Mouse (Mus musculus): ENCODE data around the gene Kmt2a. TPM values are rescaled to one million over a fixed set of nuclear protein-coding genes. Genes with fewer than 3 reads are reported as not detected.

Kmt2a gene
- polyA plus RNA-seq (2012), result 12.4 and 13.1 TPM in 2 replicates

DNA sequence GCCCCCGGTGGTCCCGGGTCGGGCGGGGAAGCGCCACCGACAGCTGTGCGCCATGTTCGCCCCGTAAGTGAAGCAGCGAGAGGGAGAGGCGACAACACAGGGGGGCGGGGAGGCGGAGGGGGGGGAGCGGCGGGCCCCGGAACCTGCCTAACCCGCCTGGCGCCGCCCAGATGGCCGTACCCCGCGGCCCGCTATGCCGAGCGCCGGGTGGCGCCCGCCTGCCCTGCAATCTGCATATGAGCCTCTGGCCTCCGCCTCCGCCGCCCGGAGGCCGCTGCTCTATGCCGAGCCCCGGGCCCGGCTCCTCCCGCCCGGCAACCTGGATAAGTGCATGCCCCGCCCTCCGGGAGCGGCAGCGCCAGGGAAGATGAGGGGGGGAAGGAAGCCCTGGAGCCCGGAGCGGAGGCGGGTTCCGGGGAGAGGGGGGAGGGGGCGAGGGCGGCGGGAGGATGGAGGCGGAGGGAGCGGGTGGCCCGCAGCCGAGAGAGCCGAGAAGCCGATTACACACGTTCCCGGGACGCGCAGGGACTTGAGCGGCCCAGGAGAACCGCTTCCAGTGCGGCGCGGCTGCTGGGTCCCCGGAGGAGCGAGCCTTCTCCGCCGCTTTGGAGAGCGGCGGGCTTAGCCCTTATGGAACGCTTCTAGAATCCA lies at the start of gene Kmt2a:
Kmt2a (minus strand) TSS at position 76 of the 651 bp plus-strand sequence.
- no peak for TF ChIP-seq GATA1 (IDR thresholded peaks at IDR 0.05; ENCODE audit: low read length)

DNA sequence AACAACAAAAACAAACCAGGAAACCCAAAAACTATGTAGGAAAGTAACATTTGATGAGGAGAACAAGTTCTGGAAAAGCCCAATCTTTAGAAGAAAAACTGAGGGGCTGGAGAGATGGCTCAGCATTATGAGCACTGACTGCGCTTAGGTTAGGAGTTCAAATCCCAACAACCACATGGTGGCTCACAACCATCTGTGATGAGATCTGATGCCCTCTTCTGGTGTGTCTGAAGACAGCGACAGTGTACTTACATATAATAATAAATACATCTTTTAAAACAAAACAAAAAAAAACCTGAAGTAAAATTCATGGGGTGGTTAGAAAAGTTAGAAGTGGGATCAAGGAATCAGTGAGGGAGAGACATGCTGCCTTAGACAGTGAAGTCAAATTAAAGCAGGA lies 40.4 kb upstream of the Kmt2a start:
- TF ChIP-seq GATA1 (IDR thresholded peaks at IDR 0.05; ENCODE audit: low read length), result no peak

DNA sequence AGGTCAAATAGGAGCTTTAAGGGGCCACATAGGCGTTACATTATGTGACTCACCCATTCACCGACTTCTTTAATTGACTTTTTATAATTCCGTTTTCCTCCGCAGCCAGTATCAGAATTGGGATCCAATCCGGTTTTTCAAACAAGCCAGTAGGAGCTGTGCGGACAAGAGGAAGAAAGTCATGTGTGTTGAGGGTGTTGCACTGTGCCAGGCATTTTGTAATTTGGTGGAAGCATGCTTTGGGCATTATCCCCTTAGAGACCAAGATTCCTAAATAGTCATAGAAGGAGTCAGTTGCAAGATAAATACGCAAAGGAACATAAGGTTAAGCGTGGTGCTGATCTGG lies 40.0 kb upstream of the Kmt2a start:
- no peak for TF ChIP-seq GATA1 (IDR thresholded peaks at IDR 0.05; ENCODE audit: low read length)

DNA sequence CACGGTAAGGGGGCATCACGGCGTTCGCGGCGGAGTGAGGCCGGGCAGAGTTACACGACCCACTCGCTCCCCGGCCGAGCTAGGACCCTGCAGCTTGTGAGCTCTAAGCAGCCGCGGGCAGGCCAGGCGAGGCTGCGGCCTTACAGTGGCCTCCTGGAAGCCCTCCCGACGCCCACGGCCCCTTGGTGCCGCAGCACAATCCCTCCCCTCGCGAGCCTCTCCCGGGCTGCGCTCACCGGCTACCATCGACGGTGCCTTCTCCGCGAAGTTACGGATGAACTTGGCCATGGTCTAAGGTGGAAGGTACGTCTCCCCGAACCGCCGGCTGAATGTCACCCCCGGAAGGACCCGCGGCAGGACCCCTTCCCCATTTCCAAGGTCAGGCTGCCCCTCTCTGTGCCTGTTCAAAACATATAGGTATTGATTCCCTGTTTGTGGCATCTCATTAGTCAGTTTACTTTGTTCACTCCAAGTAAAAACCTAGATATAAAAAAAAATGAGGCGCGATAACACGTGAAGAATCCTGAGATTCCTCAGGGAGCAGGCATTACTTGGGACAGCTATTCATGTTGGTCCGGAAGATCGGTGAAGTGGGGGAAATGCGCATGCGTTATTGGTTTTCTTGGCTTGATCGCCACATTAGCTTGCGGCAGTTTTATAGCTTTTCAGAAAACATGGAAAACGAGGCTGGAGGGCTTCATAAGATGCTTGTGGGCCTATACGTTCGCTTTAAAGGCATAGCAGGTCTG lies 39.5 kb upstream of the Kmt2a start, which contains the start of gene Atp5l:
Atp5l (minus strand) TSS at position 369 of the 749 bp plus-strand sequence.
- no peak for TF ChIP-seq GATA1 (IDR thresholded peaks at IDR 0.05; ENCODE audit: low read length)

DNA sequence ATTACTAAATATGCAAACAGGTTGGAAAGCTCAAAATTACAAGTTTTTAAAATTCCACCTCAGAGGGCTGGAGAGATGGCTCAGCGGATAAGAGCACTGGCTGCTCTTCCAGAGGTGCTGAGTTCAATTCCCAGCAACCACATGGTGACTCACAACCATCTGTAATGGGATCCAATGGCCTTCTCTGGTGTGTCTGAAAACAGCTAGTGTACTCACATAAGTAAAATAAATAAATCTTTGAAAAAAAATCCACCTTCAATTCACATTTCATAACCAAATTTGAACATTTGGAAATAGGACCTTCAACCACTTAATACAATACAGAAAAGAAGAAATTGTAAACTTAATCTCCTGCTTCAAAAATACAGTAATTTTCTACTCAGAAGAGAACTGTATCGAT lies 38.5 kb upstream of the Kmt2a start:
- no peak for TF ChIP-seq GATA1 (IDR thresholded peaks at IDR 0.05; ENCODE audit: low read length)

DNA sequence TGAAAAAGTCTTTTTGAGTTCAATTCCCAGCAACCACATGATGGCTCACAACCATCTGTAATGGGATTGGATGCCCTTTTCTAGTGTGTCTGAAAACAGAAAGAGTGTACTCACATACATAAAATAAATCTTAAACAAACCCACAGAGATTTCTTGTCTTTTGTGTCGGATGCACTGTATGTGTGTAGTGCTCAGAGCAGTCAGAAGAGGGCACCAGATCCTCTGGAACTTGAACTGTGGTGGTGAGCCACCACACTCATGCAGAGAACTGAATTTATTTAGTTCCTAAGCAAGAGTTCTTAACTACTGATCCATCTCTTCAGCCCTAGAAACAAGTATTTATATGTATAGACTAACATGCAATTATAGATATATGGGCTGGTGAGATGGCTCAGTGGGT lies 35.1 kb upstream of the Kmt2a start:
- no peak for TF ChIP-seq GATA1 (IDR thresholded peaks at IDR 0.05; ENCODE audit: low read length)

DNA sequence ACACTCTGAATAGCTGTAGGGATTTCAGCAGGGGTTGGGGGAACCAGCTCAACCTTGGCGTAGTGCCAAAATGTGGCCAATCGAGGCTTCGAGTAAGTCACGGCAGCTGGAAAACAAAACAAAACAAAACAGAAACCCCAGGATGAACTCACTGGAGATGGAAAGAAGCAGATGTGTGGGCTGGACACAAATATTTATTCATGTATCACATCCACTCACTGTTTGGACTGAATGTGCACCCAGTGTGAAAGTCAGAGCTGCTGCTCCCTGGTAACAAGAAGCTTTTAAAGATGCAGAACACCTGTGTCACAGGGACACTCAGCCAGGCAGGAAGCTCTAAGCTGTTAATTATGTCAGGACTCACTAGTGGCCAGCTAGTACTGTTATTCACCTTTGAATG lies 33.6 kb upstream of the Kmt2a start:
- no peak for TF ChIP-seq GATA1 (IDR thresholded peaks at IDR 0.05; ENCODE audit: low read length)

DNA sequence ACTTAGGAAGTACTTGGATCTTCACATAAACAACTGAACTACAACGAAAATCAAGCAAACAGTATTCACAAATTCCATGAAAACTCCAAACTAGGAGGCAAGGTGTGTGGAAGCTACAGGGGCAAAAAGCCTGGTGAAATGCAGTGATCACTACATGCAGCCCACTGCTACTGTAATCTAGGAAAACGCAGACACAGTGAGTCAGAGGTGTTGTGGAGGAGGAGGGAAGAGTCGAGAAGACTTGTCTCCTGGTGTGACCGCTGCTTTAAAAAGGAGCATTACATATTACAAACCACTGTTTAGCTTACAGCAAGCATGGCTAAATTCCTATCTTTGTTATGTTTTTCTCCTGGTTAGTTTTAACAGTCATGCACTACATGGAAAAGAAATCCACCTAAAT lies 30.3 kb upstream of the Kmt2a start:
- TF ChIP-seq GATA1 (IDR thresholded peaks at IDR 0.05; ENCODE audit: low read length), result no peak

DNA sequence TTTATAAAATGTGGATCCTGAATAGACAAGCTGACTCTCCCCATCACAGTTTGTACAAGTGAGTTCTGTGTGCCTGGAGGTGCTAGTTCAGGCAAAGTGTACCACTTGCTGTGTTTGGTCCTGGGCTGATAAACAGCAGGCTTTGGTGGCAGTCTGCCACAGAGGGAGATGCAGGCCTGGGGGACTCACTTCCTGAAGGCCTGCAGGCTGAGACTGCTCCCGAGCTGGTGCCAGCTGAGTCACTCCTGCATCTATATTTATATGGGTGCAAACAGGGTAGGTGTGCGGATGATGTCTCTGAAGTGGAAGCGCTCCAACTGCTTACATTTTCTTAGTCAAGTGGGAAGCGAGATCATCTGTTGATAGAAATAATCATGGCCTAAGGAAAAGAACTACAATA lies 24.5 kb upstream of the Kmt2a start:
- TF ChIP-seq GATA1 (IDR thresholded peaks at IDR 0.05; ENCODE audit: low read length), result no peak

DNA sequence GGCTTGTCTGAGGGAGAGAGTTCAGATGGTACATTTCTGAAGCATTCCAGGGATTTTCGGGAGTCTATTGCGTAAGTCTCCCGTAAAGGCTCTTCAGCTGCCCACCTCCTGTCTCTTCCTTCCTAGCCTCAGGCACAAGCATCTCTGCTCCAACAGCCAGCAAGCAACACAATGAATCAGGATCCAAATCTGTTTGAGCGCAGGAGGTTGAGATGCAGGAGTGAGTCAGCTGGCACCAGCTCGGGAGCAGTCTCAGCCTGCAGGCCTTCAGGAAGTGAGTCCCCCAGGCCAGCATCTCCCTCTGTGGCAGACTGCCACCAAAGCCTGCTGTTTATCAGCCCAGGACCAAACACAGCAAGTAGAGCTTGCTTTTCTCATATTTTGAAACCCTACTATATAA lies 23.9 kb upstream of the Kmt2a start:
- no peak for TF ChIP-seq GATA1 (IDR thresholded peaks at IDR 0.05; ENCODE audit: low read length)

DNA sequence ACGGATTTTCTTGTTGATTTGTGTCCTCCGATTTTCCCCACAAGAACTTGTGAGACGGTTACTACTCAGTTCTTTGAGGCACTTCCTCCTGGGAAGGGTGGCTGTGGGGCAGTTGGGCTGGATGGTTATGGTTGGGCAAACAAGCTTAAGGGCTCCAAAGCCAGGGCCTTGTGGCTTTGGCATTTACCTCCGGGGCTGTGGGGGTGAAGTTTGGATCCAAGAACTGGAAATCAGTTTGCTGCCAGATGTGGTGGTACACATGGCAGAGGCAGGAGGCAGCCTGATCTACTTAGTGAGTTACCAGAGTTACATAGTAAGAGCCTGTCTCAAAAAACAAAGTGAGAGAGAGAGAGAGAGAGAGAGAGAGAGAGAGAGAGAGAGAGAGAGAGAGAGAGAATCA lies 22.8 kb upstream of the Kmt2a start:
- no peak for TF ChIP-seq GATA1 (IDR thresholded peaks at IDR 0.05; ENCODE audit: low read length)

DNA sequence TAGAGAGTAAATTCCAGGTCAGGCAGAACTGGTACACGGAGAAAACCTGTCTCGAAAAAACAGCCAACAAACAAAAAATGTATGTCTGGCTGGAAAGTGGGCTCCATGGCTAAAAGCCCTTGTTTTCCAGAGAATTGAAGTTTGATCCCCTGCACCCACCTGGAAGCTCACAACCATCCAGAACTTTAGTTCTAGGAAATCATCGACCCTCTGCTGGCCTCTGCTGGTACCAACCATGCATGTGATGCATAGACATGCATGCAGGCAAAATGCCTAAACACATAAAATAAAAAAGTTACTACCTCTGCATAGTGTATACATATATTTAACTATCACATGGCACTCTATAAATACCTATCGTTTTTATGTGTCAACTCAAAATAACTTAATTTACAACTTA lies 19.3 kb upstream of the Kmt2a start:
- no peak for TF ChIP-seq GATA1 (IDR thresholded peaks at IDR 0.05; ENCODE audit: low read length)

DNA sequence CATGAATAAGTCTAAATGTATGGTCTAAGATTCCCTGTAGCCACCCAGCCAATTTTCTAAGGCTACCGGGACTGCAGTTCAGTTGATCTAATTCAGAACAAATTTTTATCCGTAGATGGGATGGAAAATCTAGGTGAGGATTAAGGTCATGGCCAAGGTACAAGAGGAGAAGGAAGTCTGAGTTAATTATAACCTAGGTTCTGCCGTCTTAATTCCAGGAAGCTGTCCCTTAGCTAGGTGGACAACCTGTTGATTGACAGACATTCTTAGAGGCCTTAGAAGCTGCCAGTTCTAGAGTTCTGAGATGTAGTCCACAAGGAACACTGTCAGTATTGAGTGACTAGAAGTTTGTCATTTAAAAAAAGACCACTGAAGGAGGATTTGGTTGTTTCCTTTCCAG lies 18.6 kb upstream of the Kmt2a start:
- TF ChIP-seq GATA1 (IDR thresholded peaks at IDR 0.05; ENCODE audit: low read length), result no peak

DNA sequence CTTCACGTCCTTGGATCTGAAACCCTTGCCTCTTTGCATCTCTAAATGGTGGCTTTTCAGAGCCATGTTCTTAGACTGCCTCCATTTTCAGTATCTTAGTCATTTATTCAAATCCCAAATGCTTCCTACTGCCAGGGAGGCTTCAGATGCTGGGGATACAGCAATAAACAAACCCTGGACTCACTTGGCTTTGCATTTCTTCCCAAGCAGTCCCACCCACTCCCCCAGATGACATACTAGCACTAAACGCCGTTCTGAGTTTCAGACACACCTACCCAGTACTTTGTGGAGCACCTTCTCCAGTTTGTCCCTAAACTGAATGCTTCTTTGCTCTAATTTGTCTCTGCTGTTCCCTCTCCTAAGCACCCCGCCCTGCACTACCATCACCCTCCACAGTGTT lies 15.9 kb upstream of the Kmt2a start:
- no peak for TF ChIP-seq GATA1 (IDR thresholded peaks at IDR 0.05; ENCODE audit: low read length)

DNA sequence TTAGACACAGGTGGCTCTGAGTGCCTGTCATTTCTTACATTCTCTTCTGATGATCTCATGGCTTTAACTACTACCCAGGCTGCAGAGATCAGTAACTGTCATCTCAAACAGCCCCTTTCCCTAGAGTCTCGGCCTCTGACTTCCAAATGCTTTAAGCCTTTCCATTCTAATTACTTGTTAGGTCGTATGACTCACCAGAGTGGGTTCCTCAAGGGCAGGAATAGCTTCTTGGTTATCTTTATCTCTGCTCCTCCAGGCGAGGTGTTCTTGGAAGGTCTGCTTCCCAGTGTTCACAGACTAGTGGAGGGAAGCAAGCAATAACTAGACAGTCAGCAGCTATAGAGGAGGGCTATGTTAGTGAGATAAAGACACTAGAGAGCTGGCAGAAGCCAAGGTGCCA lies 11.6 kb upstream of the Kmt2a start:
- no peak for TF ChIP-seq GATA1 (IDR thresholded peaks at IDR 0.05; ENCODE audit: low read length)

DNA sequence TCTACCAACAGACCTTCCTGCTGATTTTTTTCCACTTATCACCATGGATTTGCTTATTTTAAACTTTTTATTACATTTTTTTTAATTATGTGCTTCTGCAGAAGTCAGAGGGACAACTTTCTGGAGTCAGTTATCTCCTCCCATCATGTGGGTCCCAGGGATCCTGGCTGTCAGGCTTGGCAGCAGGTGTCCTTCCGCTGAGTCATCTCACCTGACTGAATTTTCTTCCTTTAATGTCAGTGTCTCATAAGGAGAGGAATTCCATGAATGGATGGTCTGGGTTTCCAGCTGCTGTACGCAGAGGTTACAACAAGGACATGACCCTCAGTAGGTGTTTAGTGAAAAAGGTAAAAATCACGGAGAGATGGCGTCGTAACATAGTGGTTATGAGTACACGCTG lies 10.1 kb upstream of the Kmt2a start:
- no peak for TF ChIP-seq GATA1 (IDR thresholded peaks at IDR 0.05; ENCODE audit: low read length)

DNA sequence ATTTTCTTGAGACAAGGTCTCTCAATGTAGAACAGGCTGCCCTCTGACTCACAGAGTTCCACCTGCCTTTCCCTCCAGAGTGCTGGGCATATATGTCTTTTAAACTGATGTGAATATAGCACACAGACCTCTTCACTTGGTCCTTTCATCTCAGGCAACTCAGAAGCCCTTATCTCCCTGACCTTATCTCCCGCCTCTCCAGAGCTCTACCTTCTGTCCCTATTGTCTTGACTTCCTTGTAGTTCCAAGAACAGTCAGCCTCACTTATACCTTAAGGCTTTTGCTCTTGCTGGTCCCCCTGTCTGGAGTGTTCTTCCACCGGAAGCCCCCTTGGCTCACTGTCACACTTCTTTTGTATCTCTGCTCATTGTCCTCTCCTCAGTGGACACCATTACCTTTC lies 9.0 kb upstream of the Kmt2a start:
- no peak for TF ChIP-seq GATA1 (IDR thresholded peaks at IDR 0.05; ENCODE audit: low read length)
